Mouse (Mus musculus) MEL (cell line): ENCODE data around the gene Gm20458. TPM values are rescaled to one million over a fixed set of nuclear protein-coding genes. Genes with fewer than 3 reads are reported as not detected.

ENCODE experiments used
- DNase-seq: peaks from one replicate; pipeline ENCODE4 v3.0.0; 2011; ENCODE audit warnings: low read depth, low spot score
- H3K27ac ChIP-seq: 2 replicates; pipeline ENCODE4 v1.5.1; 2012; ENCODE audit warnings: low read depth, mild to moderate bottlenecking, control low read depth, low read length, moderate library complexity; ENCODE audit not compliant: control insufficient read depth
- H3K27me3 ChIP-seq, 2 experiments: fragments of 150-350 bp in 1 of 2; sonication (generic) in 1 of 2; 2 replicates each; pipeline ENCODE4 v1.6.1; 2012; ENCODE audit warnings: low read length in 2 of 2, mild to moderate bottlenecking in 2 of 2, improper control_type of control experiment in 1 of 2, moderate library complexity in 1 of 2; ENCODE audit not compliant: insufficient read depth in 2 of 2, control insufficient read depth in 1 of 2
- H3K36me3 ChIP-seq, 2 experiments: 2 replicates each; pipeline ENCODE4 v1.6.1; 2012 to 2014; ENCODE audit warnings: low read length in 2 of 2, improper control_type of control experiment in 1 of 2, inconsistent platforms in 1 of 2, mild to moderate bottlenecking in 1 of 2; ENCODE audit not compliant: insufficient read depth in 2 of 2, control insufficient read depth in 1 of 2
- H3K4me1 ChIP-seq, 2 experiments: fragments of 150-350 bp in 1 of 2; sonication (generic) in 1 of 2; 2 replicates each; pipeline ENCODE4 v1.6.1; 2012; ENCODE audit warnings: low read length in 2 of 2, improper control_type of control experiment in 1 of 2, mild to moderate bottlenecking in 1 of 2; ENCODE audit not compliant: insufficient read depth in 2 of 2, control insufficient read depth in 1 of 2
- H3K4me3 ChIP-seq, 2 experiments: fragments of 150-350 bp in 1 of 2; sonication (generic) in 1 of 2; 2 replicates each; pipeline ENCODE4 v1.5.1; 2012; ENCODE audit warnings: low read depth in 2 of 2, low read length in 2 of 2, mild to moderate bottlenecking in 2 of 2, moderate library complexity in 2 of 2, control low read depth in 1 of 2, improper control_type of control experiment in 1 of 2; ENCODE audit not compliant: control insufficient read depth in 1 of 2, insufficient read depth in 1 of 2
- H3K79me2 ChIP-seq: 2 replicates; pipeline ENCODE4 v1.6.1; 2012; ENCODE audit warnings: mild to moderate bottlenecking, low read length, moderate library complexity; ENCODE audit not compliant: control insufficient read depth, poor library complexity, insufficient read depth
- H3K9ac ChIP-seq: 2 replicates; pipeline ENCODE4 v1.6.1; 2012; ENCODE audit warnings: low read depth, mild to moderate bottlenecking, control low read depth, low read length, moderate library complexity; ENCODE audit not compliant: control insufficient read depth, poor library complexity, severe bottlenecking
- H3K9me3 ChIP-seq: fragments of 150-350 bp; sonication (generic); replicated peaks from 2 replicates; pipeline ENCODE4 v1.6.1; 2012; ENCODE audit warnings: mild to moderate bottlenecking, low read length, improper control_type of control experiment, moderate library complexity; ENCODE audit not compliant: insufficient read depth
- BHLHE40 ChIP-seq: IDR thresholded peaks from 2 replicates; pipeline ENCODE4 v1.6.1; 2012; ENCODE audit warnings: low read depth, mild to moderate bottlenecking, inconsistent platforms, low read length, improper control_type of control experiment, borderline replicate concordance
- CHD1 ChIP-seq: IDR thresholded peaks from 2 replicates; pipeline ENCODE4 v1.6.1; 2012; ENCODE audit warnings: low read depth, mild to moderate bottlenecking, inconsistent platforms, low read length, improper control_type of control experiment
- CHD2 ChIP-seq: IDR thresholded peaks from 2 replicates; pipeline ENCODE4 v1.6.1; 2011; ENCODE audit warnings: low read length, improper control_type of control experiment
- CTCF ChIP-seq, 3 experiments: IDR thresholded peaks in 2 of 3; conservative IDR thresholded peaks in 1 of 3; 2 replicates each; pipeline ENCODE4 v1.5.1; 2011 to 2012; ENCODE audit warnings: low read length in 3 of 3, low read depth in 2 of 3, mild to moderate bottlenecking in 2 of 3, improper control_type of control experiment in 1 of 3, inconsistent platforms in 1 of 3, mixed read lengths in 1 of 3, moderate library complexity in 1 of 3; ENCODE audit not compliant: control insufficient read depth in 1 of 3, insufficient read depth in 1 of 3, poor library complexity in 1 of 3, severe bottlenecking in 1 of 3
- E2F4 ChIP-seq: IDR thresholded peaks from 2 replicates; pipeline ENCODE4 v1.6.1; 2011; ENCODE audit warnings: low read depth, low read length, improper control_type of control experiment, borderline replicate concordance
- ELF1 ChIP-seq: IDR thresholded peaks from 2 replicates; pipeline ENCODE4 v1.6.1; 2014; ENCODE audit warnings: low read depth, mild to moderate bottlenecking, inconsistent platforms, low read length, improper control_type of control experiment, moderate library complexity
- EP300 ChIP-seq, 2 experiments: IDR thresholded peaks; 2 replicates each; pipeline ENCODE4 v1.6.1; 2011; ENCODE audit warnings: improper control_type of control experiment in 2 of 2, low read length in 2 of 2, low read depth in 1 of 2, mild to moderate bottlenecking in 1 of 2
- GATA1 ChIP-seq: IDR thresholded peaks from 2 replicates; pipeline ENCODE4 v1.6.1; 2011; ENCODE audit warnings: low read depth, low read length, improper control_type of control experiment
- JUND ChIP-seq: IDR thresholded peaks from 2 replicates; pipeline ENCODE4 v1.6.1; 2011; ENCODE audit warnings: low read depth, mild to moderate bottlenecking, improper control_type of control experiment, low read length
- MAX ChIP-seq: IDR thresholded peaks from 2 replicates; pipeline ENCODE4 v1.6.1; 2011; ENCODE audit warnings: low read length, improper control_type of control experiment
- MAZ ChIP-seq: IDR thresholded peaks from 2 replicates; pipeline ENCODE4 v1.6.1; 2012; ENCODE audit warnings: low read depth, mild to moderate bottlenecking, inconsistent platforms, low read length, improper control_type of control experiment
- MYB ChIP-seq: IDR thresholded peaks from 2 replicates; pipeline ENCODE4 v1.6.1; 2011; ENCODE audit warnings: mild to moderate bottlenecking, low read depth, low read length, improper control_type of control experiment
- NRF1 ChIP-seq: IDR thresholded peaks from 2 replicates; pipeline ENCODE4 v1.6.1; 2014; ENCODE audit warnings: low read depth, mild to moderate bottlenecking, inconsistent platforms, low read length, improper control_type of control experiment, moderate library complexity; ENCODE audit not compliant: poor library complexity, insufficient read depth, severe bottlenecking
- POLR2A ChIP-seq, 2 experiments: IDR thresholded peaks; 2 replicates each; pipeline ENCODE4 v1.6.1; 2011 to 2012; ENCODE audit warnings: low read length in 2 of 2, mild to moderate bottlenecking in 2 of 2, control low read depth in 1 of 2, improper control_type of control experiment in 1 of 2, low read depth in 1 of 2, moderate library complexity in 1 of 2; ENCODE audit not compliant: control insufficient read depth in 1 of 2, insufficient read depth in 1 of 2, poor library complexity in 1 of 2
- POLR2AphosphoS2 ChIP-seq: IDR thresholded peaks from 2 replicates; pipeline ENCODE4 v1.6.1; 2011; ENCODE audit warnings: low read length, improper control_type of control experiment
- POLR2AphosphoS5 ChIP-seq: IDR thresholded peaks from 2 replicates; pipeline ENCODE4 v1.6.1; 2012; ENCODE audit warnings: low read depth, borderline replicate concordance, mild to moderate bottlenecking, inconsistent platforms, low read length, moderate library complexity, mixed read lengths
- SIN3A ChIP-seq: IDR thresholded peaks from 2 replicates; pipeline ENCODE4 v1.6.1; 2012; ENCODE audit warnings: low read length, improper control_type of control experiment, inconsistent platforms
- TAL1 ChIP-seq: IDR thresholded peaks from 2 replicates; pipeline ENCODE4 v1.6.1; 2012; ENCODE audit warnings: mild to moderate bottlenecking, inconsistent platforms, low read length, moderate library complexity, mixed read lengths
- TBP ChIP-seq: IDR thresholded peaks from 2 replicates; pipeline ENCODE4 v1.8.0; 2011; ENCODE audit warnings: low read depth, low read length, improper control_type of control experiment
- TCF12 ChIP-seq: IDR thresholded peaks from 2 replicates; pipeline ENCODE4 v1.6.1; 2014; ENCODE audit warnings: low read depth, mild to moderate bottlenecking, inconsistent platforms, low read length, improper control_type of control experiment, moderate library complexity
- UBTF ChIP-seq: IDR thresholded peaks from 2 replicates; pipeline ENCODE4 v1.6.1; 2012; ENCODE audit warnings: low read depth, mild to moderate bottlenecking, inconsistent platforms, low read length, improper control_type of control experiment, moderate library complexity, borderline replicate concordance; ENCODE audit not compliant: insufficient read depth
- USF1 ChIP-seq: IDR thresholded peaks from 2 replicates; pipeline ENCODE4 v1.6.1; 2014; ENCODE audit warnings: low read depth, mild to moderate bottlenecking, inconsistent platforms, low read length, improper control_type of control experiment, moderate library complexity
- USF2 ChIP-seq, 2 experiments: IDR thresholded peaks; 2 replicates each; pipeline ENCODE4 v1.6.1; 2011 to 2012; ENCODE audit warnings: improper control_type of control experiment in 2 of 2, low read length in 2 of 2, borderline replicate concordance in 1 of 2, inconsistent platforms in 1 of 2, low read depth in 1 of 2, mild to moderate bottlenecking in 1 of 2; ENCODE audit not compliant: insufficient read depth in 1 of 2
- ZC3H11A ChIP-seq: IDR thresholded peaks from 2 replicates; pipeline ENCODE4 v1.6.1; 2012; ENCODE audit warnings: low read depth, mild to moderate bottlenecking, inconsistent platforms, low read length, improper control_type of control experiment
- ZMIZ1 ChIP-seq: IDR thresholded peaks from 2 replicates; pipeline ENCODE4 v1.6.1; 2012; ENCODE audit warnings: low read depth, mild to moderate bottlenecking, inconsistent platforms, low read length, improper control_type of control experiment, moderate library complexity
- polyA plus RNA-seq, 2 experiments: library from polyadenylated mRNA; stranded (reverse) in 1 of 2; unstranded in 1 of 2; fragments of >175 nt in 1 of 2; fragments of >200 nt in 1 of 2; gene quantifications; 2 replicates each; pipeline versions ENCODE4 v1.2.1 to v1.2.4; 2012; ENCODE audit warnings: low replicate concordance in 2 of 2, low read depth in 1 of 2; ENCODE audit not compliant: insufficient read length in 2 of 2, insufficient read depth in 1 of 2, missing spikeins in 1 of 2
- total RNA-seq: library from RNA; depleted of rRNA; stranded (reverse); fragments of 300-350 nt; gene quantifications from 2 replicates; pipeline ENCODE4 v1.2.3, GENCODE M21; 2012

The Gm20458 gene
- total and polyA plus RNA-seq, 3 experiments: 1.0 to 19.2 TPM; not detected in 1

- H3K36me3 ChIP-seq: peaks cover 0 to 2% of the 10 kb centered on the region in 2 experiments; a peak in 1 of 4 replicates
- H3K27me3 ChIP-seq: no peaks in the 10 kb centered on the region
- peaks cover 0 to 5% of the 10 kb centered on the region in 2 experiments; a peak in 2 of 4 replicates for H3K4me1 ChIP-seq
Measured at GRCm38 (mm10) chr2:164512121-164512909, 51.5 kb downstream of the Gm20458 start.

GRCm38 (mm10) chr2:164513389-164513788 lies 52.6 kb downstream of the Gm20458 start:
- no peak for DNase-seq
- H3K27me3 ChIP-seq: no peaks in the 10 kb centered on the region
- TF ChIP-seq TCF12 (no peak), TAL1 (no peak), USF1 (no peak), CTCF (IDR thresholded peaks at IDR 0.05 in 2 of 3, conservative IDR thresholded peaks at IDR 0.05 in 1 of 3; ENCODE audit: control insufficient read depth in 1 of 3, insufficient read depth in 1 of 3, low read depth in 2 of 3, low read length in 3 of 3, poor library complexity in 1 of 3, severe bottlenecking in 1 of 3) (no peak), E2F4 (no peak), ZMIZ1 (no peak), USF2 (IDR thresholded peaks at IDR 0.05; ENCODE audit: borderline replicate concordance in 1 of 2, insufficient read depth in 1 of 2, low read depth in 1 of 2, low read length in 2 of 2) (no peak), MYB (no peak), GATA1 (no peak), ELF1 (no peak), POLR2AphosphoS5 (no peak), TBP (no peak), BHLHE40 (no peak), POLR2A (IDR thresholded peaks at IDR 0.05; ENCODE audit: control insufficient read depth in 1 of 2, insufficient read depth in 1 of 2, low read depth in 1 of 2, low read length in 2 of 2, poor library complexity in 1 of 2) (no peak)
- no peak overlapping the region; the same call in 1 of the 2 replicates for H3K27ac ChIP-seq
- H3K4me3 ChIP-seq: no peak overlapping the region
- H3K4me1 ChIP-seq: peaks cover 0 to 5% of the 10 kb centered on the region in 2 experiments; a peak in 2 of 4 replicates
- no peaks in the 10 kb centered on the region for H3K79me2 ChIP-seq
- H3K9ac ChIP-seq: no peak overlapping the region
- no peaks in the 10 kb centered on the region for H3K9me3 ChIP-seq
- H3K36me3 ChIP-seq: peaks cover 0 to 2% of the 10 kb centered on the region in 2 experiments; a peak in 1 of 4 replicates

More at GRCm38 (mm10) chr2:164512121-164512909, 51.5 kb downstream of the Gm20458 start:
- Histone ChIP-seq H3K79me2 (no peaks in the 10 kb centered on the region), H3K27ac (no peak overlapping the region), H3K4me3 (no peak overlapping the region), H3K9ac (no peak overlapping the region), H3K9me3 (no peaks in the 10 kb centered on the region)
- TF ChIP-seq POLR2A (IDR thresholded peaks at IDR 0.05; ENCODE audit: control insufficient read depth in 1 of 2, insufficient read depth in 1 of 2, low read depth in 1 of 2, low read length in 2 of 2, poor library complexity in 1 of 2): no peak
- no peak for TF ChIP-seq MYB
- TF ChIP-seq MAX: no peak
- no peak for TF ChIP-seq CHD2
- TF ChIP-seq BHLHE40: no peak
- no peak for TF ChIP-seq ZC3H11A
- TF ChIP-seq UBTF: no peak
- no peak for TF ChIP-seq SIN3A
- no peak for TF ChIP-seq E2F4
- no peak for TF ChIP-seq POLR2AphosphoS5
- TF ChIP-seq EP300 (IDR thresholded peaks at IDR 0.05; ENCODE audit: low read depth in 1 of 2, low read length in 2 of 2): no peak
- TF ChIP-seq CHD1: no peak
- no peak for TF ChIP-seq NRF1
- no peak for TF ChIP-seq ZMIZ1
- TF ChIP-seq TBP: no peak
- no peak for TF ChIP-seq GATA1
- no peak for TF ChIP-seq POLR2AphosphoS2
- no peak for TF ChIP-seq USF1
- TF ChIP-seq JUND: no peak
- TF ChIP-seq MAZ: no peak
- DNase-seq: no peak
